Comparison of ENCODE assay signal across 22 mouse cellular contexts in genomic region chr13:52055741-52056140, GRCm38 (mm10).
DNase-seq lines count a peak whose midpoint lies in the region; ATAC-seq and TF ChIP-seq lines count a peak whose summit lies in the region.
"Had no signal": no experiment of that assay in that cellular context is flagged by ENCODE, and none has a peak within 500 bp of the region (broad histone marks: within the 10 kb centered on the region; RNA-seq: fewer than 3 reads in every experiment).

No protein-coding gene starts in this region.

- H3K9ac ChIP-seq in kidney, embryonic 15.5 days = no peak overlapping the region
- no peak overlapping the region for H3K9ac ChIP-seq in kidney, postnatal 0 days (ENCODE audit: low read depth, low read length)
- H3K9ac ChIP-seq: embryonic facial prominence, embryonic 13.5 days; embryonic facial prominence, embryonic 15.5 days; forebrain, embryonic 12.5 days had no signal

- ATAC-seq in kidney, embryonic 15.5 days (replicated peaks; ENCODE audit: low FRiP score) = 0 out of 2 replicates have a peak, but pooled peaks have one; percentile 48
- ATAC-seq in kidney, postnatal 0 days (replicated peaks; ENCODE audit: low FRiP score, low read depth) = 0 out of 2 replicates have a peak, but pooled peaks have one; percentile 40
- ATAC-seq: forebrain, embryonic 14.5 days had no signal

- no peaks in the 10 kb centered on the region for H3K9me3 ChIP-seq in kidney, embryonic 15.5 days (replicated peaks)
- H3K9me3 ChIP-seq in kidney, postnatal 0 days (replicated peaks; ENCODE audit: low read length) = no peaks in the 10 kb centered on the region
- H3K9me3 ChIP-seq: embryonic facial prominence, embryonic 13.5 days; embryonic facial prominence, embryonic 15.5 days; forebrain, embryonic 10.5 days; forebrain, embryonic 12.5 days had no signal

- peak; percentile 77 for DNase-seq in kidney, adult 2 months
- DNase-seq in kidney, adult 18-20 months = no peak
- DNase-seq in kidney, postnatal 14 days = no peak
- DNase-seq in kidney, postnatal 0 days (ENCODE audit: low spot score) = no peak
- DNase-seq in kidney, postnatal 25 days = no peak
- DNase-seq: adrenal gland, adult 2 months; adrenal gland, postnatal 10 days; adrenal gland, postnatal 25 days; cerebellum, adult 11 months; cerebellum, adult 18-20 months; cerebellum, adult 8-10 months; cerebellum, adult 9-11 months; cerebellum, postnatal 14 days; cerebellum, postnatal 36 days; embryo, embryonic 11 days had no signal

- H3K27ac ChIP-seq in kidney, adult 2 months (ENCODE audit: insufficient read depth, low read depth, low read length) = peak overlapping the region; percentile 53; the same call in 1 of the 2 replicates
- no peak overlapping the region for H3K27ac ChIP-seq in kidney, embryonic 15.5 days
- H3K27ac ChIP-seq in kidney, postnatal 0 days = no peak overlapping the region
- H3K27ac ChIP-seq: embryonic facial prominence, embryonic 13.5 days; embryonic facial prominence, embryonic 15.5 days; forebrain, embryonic 10.5 days; forebrain, embryonic 12.5 days had no signal

- H3K4me3 ChIP-seq in kidney, adult 2 months (ENCODE audit: insufficient read depth, low read depth, low read length) = no peak overlapping the region
- H3K4me3 ChIP-seq in kidney, embryonic 15.5 days (replicated peaks) = no peak overlapping the region
- no peak overlapping the region for H3K4me3 ChIP-seq in kidney, postnatal 0 days (replicated peaks; ENCODE audit: low read depth, low read length)
- H3K4me3 ChIP-seq: embryonic facial prominence, embryonic 13.5 days; embryonic facial prominence, embryonic 15.5 days; erythroblast, embryonic 14.5 days; forebrain, embryonic 10.5 days; forebrain, embryonic 12.5 days had no signal

- no peak for TF ChIP-seq POLR2A in kidney, adult 2 months (IDR thresholded peaks at IDR 0.05; ENCODE audit: low read depth, low read length)

- H3K4me1 ChIP-seq in kidney, adult 2 months (ENCODE audit: control insufficient read depth, insufficient read depth, low read length) = peaks cover 15% of the 10 kb centered on the region; the same call in 1 of the 2 replicates
- H3K4me1 ChIP-seq in kidney, embryonic 15.5 days = peaks cover 35% of the 10 kb centered on the region
- peaks cover 7% of the 10 kb centered on the region; the same call in 1 of the 2 replicates for H3K4me1 ChIP-seq in kidney, postnatal 0 days (replicated peaks; ENCODE audit: insufficient read depth, low read length)

- H3K36me3 ChIP-seq in kidney, adult 2 months (ENCODE audit: control insufficient read depth, insufficient read depth, low read length) = no peaks in the 10 kb centered on the region
- no peaks in the 10 kb centered on the region for H3K36me3 ChIP-seq in kidney, embryonic 15.5 days
- H3K36me3 ChIP-seq in kidney, postnatal 0 days (ENCODE audit: insufficient read depth, low read length) = no peaks in the 10 kb centered on the region
- H3K36me3 ChIP-seq: embryonic facial prominence, embryonic 13.5 days; embryonic facial prominence, embryonic 15.5 days; forebrain, embryonic 10.5 days; forebrain, embryonic 12.5 days had no signal

- no peak for TF ChIP-seq CTCF in kidney, adult 2 months (conservative IDR thresholded peaks at IDR 0.05; ENCODE audit: insufficient read depth, insufficient read length, low read depth, low read length)
- no peak for TF ChIP-seq CTCF in kidney, postnatal 0 days (IDR thresholded peaks at IDR 0.05; ENCODE audit: low read depth)

- no peak overlapping the region for H3K4me2 ChIP-seq in kidney, embryonic 15.5 days
- H3K4me2 ChIP-seq in kidney, postnatal 0 days (ENCODE audit: low read length) = no peak overlapping the region
- H3K4me2 ChIP-seq: embryonic facial prominence, embryonic 13.5 days; embryonic facial prominence, embryonic 15.5 days; forebrain, embryonic 12.5 days had no signal

- no peaks in the 10 kb centered on the region for H3K27me3 ChIP-seq in kidney, adult 2 months (replicated peaks; ENCODE audit: control insufficient read depth, insufficient read depth, low read length)
- H3K27me3 ChIP-seq in kidney, embryonic 15.5 days = no peaks in the 10 kb centered on the region
- no peaks in the 10 kb centered on the region for H3K27me3 ChIP-seq in kidney, postnatal 0 days (ENCODE audit: insufficient read depth, low read length)
- H3K27me3 ChIP-seq: embryonic facial prominence, embryonic 13.5 days; embryonic facial prominence, embryonic 15.5 days had no signal

- 50% methylated on average over 8 of the region's 8 CpGs for WGBS in kidney, adult 2 months
- 82% methylated on average over 8 of the region's 8 CpGs for WGBS in kidney, embryonic 15.5 days
- WGBS in kidney, postnatal 0 days = 66% methylated on average over 8 of the region's 8 CpGs
